Mouse (Mus musculus) bone marrow macrophage, adult 2 months (primary cell): ENCODE measurements around the gene Zfp771.

Experiments used
- CTCF ChIP-seq: IDR thresholded peaks from 2 replicates; pipeline ENCODE4 v1.5.1; 2012; ENCODE audit warnings: low read depth, mild to moderate bottlenecking, low read length, moderate library complexity
- POLR2A ChIP-seq: IDR thresholded peaks from 2 replicates; pipeline ENCODE4 v1.6.1; 2012; ENCODE audit warnings: mild to moderate bottlenecking, low read depth, low read length, borderline replicate concordance

GRCm38 (mm10) chr7:127196484-127196883, 47.6 kb upstream of the Zfp771 start:
- no peak for TF ChIP-seq CTCF
- no peak for TF ChIP-seq POLR2A
